Mouse (Mus musculus): ENCODE measurements around the gene Lypd4.
"Not testable (repeated sequence)": the region's sequence is repeated elsewhere in the genome, so short reads cannot be mapped to it uniquely, and the experiment has no call there.

The Lypd4 gene

DNA sequence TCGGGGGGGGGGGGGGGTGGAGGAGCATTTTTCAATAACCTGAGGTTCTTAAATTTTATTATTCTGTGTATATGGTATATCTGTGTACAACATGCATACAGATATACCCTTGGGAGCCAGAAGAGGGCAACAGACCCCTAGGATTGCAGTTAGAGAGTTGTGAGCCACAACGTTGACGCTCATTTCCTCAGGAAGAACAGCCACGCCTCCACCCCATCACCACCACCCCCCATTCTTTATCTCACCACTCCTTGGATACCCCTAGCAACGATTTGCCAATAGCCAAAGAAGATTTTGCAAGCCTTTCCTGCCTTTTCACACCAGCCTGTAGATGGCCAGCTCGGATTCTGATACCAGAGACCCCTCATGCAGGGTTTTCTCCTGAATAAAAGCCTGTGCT is 24.0 kb downstream of the Lypd4 start:
- no peak for DNase-seq

DNA sequence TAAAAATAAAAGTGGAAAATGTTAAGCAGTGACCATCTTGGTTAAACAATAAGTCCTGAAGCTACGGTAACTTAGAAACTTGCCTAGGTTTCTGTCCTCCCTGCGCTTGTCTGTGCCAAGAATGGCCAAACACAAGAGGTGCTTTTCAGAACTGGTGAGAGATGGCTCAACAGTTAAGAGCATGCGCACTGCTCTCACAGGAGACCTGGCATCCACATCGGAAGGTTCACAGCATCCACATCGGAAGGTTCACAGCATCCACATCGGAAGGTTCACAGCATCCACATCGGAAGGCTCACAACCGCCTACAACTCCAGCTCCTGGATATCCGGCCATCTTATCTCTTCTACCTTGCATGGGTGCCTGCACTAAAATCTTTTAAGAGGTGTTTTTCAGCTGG is 24.6 kb downstream of the Lypd4 start:
- DNase-seq = no peak

DNA sequence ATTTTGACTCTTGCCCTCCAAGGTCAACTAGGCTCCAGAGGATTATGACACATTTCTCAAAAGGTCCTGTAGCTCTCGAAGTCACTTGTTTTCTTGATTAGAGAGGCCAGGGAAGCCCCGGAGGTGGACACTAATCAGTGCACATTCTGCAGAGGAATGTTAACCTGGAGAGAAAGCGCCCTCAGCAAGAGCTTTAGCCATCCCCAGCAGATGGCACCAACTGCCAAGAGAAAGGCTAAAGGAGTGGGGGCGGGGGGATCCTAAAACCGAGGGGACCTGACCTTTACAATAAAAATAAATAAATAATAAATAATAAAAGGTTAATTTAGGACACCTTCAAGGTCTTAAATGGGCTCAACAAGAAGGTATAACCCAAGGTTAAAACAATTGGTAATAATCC is 25.6 kb downstream of the Lypd4 start:
- no peak for DNase-seq

DNA sequence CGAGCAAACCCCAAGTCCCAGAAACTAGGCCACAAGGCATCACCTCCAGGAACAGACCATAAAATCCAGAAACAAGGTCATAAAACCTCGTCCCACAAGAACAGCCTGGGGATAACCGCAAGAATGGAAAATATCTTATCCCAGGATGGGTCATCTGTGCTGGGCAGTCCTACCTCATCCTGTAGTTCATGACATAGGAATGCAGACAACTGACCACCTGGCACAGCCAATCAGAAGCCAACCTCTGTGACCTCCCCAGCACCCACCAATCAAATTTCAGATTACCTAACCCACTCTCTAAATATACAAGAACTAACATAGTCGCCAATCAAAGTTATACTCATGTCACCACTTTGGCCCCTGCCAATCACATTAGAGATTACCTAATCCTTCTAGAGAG is 28.7 kb downstream of the Lypd4 start:
- no peak for DNase-seq

DNA sequence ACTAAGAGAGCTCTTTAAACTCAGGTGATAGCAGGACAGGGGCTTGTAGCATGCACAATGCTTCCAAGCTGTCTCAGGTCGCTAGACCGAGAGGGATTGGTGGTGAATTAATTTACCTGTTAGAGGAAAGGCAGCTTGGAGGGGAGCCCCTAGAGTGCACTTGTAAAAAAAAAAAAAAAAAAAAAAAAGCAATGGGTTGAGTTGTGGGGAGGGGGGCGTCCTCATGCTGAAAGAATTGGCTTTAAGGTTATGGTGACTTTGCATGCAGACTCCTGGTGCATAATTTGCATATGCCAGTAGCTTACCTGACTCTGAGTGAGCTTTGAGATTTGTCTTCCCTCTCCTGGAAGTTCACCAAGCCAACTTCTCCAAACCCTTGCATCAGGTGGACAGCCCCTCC is 29.4 kb downstream of the Lypd4 start:
- DNase-seq = no peak

DNA sequence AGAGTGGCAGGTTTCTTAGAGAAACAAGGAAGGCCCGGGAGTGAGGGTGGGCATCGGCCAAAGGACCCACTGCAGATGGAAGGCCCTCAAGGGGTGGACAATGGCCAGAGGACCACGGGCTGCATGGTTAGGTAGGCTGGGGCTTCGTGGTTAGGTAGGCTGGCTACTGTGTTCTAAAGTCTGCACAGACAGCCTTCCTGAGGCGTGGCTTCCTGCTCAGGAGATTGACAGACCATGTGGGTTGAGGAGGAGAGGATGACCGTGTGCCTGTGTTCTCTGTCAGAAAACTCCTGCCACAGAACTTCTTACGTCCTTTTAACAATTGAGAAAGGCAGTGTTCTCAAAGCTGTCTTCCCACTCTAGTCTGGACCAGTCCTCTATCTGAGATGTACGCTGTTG is 30.3 kb downstream of the Lypd4 start:
- DNase-seq = no peak

DNA sequence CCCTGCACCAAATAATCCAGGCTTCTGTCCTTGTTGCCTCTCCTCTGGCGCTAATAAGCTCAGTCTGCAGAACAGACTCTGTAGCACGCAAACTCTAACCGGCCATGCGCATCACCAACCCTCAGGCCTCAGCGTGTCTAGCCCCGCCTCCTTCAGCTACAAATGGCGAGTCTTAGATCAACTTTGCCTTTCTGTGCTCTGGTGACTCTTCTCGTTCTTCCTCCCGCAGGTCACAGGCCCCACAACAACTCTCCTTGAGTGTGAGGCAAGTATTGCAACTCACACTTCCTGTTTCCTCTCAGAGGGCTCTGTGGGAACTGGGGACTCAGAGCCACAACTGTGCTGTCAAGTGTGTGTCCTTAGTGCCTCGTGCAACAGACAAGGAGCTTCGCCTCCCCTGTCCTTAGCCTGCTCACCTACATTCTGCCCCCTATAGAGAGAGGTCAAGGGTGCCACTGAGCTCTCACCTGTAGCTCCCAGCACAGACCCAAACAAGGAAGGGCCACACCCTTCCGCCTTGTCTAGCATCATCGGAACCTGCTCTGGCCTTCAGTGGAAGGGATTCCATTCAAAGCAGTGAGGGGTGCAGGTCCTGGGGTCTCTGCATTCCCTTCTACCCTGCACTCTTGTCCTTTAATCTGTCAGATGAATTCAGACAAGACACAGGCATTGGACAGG is 30.9 kb downstream of the Lypd4 start:
- not testable (repeated sequence) for DNase-seq

DNA sequence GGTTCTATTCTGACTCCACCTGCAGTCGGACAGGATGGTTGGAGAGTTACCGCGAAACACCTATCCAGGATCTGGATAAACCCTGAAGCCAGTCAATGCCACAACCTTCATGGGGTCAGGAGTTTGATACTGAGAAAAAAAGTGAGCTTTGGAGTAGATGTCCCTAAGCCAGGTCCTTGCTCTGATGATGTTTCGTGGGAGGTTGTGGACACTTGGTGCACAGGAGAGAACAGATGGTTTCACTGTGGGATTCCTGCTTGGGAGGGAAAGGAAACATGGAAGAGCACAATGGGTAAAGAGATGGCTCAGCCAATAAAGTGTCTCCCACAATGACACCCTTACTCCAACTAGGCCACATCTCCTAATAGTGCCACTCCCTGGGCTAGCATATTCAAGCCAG is 42.6 kb downstream of the Lypd4 start:
- DNase-seq = peak; percentile 89

DNA sequence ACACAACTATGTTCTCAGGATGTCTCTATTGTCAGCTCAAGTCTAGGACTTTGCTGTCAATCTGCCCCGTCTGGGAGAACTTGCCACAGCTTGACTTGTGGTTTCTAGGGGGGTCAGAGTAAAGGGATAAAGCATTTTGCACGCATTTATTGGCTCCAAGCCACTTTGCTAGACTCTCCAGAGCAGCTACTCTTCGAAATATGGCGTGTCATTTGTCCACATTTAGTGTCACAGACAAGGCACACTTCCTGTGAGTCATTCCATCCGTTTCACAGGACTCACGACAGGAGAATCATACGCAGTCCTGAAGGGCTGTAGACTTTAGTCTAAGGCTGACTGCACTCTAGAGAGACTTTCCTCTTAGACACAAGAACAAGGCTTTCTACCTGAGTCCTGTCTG is 45.3 kb downstream of the Lypd4 start:
- DNase-seq = no peak

DNA sequence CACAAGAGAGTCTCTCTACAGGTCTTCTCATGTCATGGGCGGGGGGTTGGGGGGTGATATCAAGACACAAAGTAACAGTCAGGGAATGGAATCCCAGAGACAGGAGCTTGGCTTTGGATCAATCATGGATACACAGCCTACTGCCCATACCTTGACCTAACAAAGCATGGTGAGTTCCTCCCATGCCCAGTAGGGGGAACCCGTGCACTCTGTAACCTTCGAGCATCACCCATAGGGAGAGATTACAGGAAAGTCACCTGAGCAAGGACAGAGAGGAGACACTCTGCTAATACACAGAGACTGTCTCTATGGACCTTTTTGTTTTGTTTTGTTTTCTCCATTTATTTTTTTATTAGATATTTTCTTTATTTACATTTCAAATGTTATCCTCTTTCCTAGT is 52.2 kb downstream of the Lypd4 start:
- peak; percentile 96 for DNase-seq

All from cerebellum, adult 9-10 months (tissue).